Mouse (Mus musculus) T-helper 17 cell (primary cell): Measurements from ENCODE around the gene Fam155a.

ENCODE experiments used
- in situ Hi-C, 2 experiments: fragments of 300-600 bp; cut with MboI, MseI; formaldehyde crosslinking; loops; 1 replicate in 1 of 2; 2 replicates in 1 of 2; pipeline ENCODE4 v1.15.1; 2025; ENCODE audit warnings: high pct_unique_total_duplicates in 2 of 2

Gene Fam155a

DNA sequence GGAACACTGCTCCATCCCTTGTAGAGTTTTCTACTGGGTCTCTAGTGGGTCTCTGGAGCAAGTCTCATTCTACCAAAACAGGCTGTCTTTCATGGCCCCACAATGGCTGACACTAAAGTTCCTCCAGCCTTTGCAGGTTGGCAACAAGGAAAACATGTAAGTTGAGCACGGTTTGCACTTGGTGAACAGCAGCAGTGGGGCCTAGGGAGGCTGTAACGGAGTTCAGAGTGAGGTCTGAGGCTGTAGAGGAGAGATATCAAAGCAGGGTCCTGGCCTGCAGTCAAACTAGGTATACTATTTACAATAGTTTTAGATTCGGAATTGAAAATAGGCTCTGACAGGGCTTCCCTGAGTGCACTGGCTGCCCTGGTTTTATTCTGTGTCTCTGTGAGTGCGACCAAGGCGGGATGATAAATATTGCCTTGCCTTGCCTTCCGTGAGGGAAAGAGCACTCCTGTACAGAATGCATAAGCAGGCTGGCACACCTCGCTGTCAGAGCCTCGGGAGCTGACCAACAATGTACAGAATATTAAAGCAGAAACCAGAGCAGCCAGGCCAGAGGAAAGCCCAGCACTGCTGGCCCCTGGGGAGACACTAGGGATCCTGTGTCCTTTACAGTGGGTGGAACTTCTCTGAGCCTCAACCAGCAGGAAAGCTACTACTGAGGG is 277.3 kb downstream of the Fam155a start:
- in situ Hi-C loops = no loop called here

DNA sequence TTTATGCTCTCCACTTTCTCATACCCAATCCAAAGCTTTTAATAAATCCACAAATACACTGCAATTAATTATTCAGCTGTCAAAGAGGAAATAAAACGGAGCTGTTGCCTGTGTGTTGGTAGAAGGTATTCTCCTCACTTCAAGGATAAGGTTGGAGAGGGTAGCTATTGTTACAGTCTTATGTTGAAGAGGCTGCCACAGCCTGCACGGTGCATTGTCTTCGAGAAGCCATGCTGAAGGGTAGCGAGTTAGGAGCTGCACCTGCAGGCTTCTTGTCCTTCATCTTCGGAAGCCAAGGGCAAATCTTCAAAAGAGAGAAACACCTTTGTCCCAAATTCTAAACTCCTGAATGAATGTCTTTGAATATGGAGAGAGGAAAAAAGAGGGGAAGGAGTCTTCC is 288.4 kb downstream of the Fam155a start:
- in situ Hi-C loops = loop anchor here in 1 of 2 experiments (10.0 kb wide), 1 partner anchor 1198 kb away; no protein-coding TSS in a partner anchor

DNA sequence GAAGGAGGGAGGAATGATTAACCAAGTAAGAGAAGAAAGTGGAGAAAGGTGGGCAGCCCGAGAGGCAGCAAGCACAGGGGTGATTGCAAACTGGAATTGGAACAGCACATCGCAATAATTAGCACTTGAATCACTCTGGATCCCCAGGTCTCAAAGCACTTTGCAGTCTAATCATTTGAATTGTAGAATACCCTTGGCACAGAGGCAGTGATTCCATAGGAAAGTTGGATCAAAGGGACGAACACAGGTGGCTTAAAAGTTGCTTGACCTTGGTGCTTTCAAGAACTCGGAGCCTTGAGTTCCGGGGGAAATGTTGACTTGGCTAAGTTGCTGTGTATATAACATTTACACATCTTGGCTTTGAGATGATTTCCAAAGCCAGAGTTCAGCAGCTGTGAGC is 299.7 kb downstream of the Fam155a start:
- in situ Hi-C loops = loop anchor here in 1 of 2 experiments (5.0 kb wide), 1 partner anchor 656 kb away; no protein-coding TSS in a partner anchor

DNA sequence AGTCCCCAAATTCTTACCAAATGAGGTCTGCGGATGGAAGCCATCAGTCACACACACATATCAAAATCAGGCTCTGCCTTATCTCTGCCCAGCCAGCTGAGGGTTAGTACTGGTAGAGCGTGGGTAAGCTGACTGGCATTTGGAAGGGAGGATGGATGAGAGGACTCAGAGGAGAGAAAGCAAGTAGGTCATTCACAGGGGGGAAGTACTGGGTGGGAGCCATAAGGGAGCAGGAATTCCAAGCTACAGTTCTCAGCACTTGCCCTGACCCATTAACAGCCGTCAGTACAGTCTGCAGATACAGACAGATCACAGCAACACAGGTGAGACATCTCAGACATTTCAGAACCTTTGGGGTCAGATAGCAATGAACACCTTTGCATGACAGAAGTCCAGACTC is 300.8 kb downstream of the Fam155a start:
- in situ Hi-C loops = loop anchor here in 1 of 2 experiments (5.0 kb wide), 1 partner anchor 657 kb away; no protein-coding TSS in a partner anchor

DNA sequence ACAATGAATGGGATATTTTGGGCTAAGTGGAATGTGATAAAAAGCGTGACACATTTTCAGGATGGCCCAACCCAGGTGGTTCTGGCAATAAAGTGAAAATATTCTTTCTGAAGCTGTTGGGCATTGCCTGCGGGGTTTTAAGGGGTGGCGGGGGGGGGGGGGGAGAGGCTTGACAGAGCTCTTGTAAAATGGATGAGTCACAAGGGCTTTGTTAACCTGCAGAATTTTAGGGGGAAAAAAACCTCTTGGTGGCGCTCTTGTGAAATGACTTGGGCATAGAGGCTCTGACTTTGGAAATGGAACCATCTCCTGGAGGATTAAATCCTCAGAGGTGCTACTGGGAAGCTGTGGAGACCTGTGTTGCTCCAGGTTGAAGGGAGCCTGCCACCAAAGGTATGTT is 309.9 kb downstream of the Fam155a start:
- in situ Hi-C loops = no loop called here

DNA sequence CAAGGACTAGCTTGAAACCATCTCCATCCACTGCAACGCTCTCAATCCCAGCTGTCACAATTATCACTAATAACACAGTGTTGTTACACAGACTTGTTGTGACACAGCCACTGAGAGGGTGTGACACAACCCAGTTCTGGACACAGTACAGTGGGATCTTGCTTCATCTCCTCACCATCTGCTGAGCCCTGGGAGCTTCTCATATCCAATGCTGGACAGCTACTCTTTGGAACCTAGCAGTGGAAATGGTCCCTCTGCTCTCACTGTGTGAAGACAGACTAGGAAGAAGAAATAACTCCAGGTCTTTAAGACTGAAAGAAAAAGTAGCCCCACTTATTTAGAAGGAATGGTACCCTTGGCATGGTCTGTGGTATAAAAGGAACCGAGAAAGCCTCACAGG is 310.3 kb downstream of the Fam155a start:
- in situ Hi-C loops = no loop called here

DNA sequence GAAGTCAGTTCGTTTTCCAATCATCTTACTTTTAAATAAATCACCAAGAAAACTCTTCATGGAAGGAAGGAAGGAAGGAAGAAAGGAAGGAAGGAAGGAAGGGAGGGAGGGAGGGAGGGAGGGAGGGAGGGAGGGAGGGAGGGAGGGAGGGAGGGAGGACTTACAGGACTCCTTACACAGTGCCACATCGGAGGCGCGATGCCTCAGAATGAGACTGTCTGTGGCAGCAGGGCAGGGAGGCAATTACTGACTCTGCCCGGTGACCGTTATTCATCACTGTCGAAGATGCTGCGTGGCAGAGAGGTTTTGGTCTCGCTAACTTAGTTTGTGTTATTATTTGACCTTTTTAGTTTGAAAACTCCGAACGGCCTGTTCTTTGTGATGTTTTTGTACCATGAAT is 312.3 kb downstream of the Fam155a start:
- in situ Hi-C loops = no loop called here

DNA sequence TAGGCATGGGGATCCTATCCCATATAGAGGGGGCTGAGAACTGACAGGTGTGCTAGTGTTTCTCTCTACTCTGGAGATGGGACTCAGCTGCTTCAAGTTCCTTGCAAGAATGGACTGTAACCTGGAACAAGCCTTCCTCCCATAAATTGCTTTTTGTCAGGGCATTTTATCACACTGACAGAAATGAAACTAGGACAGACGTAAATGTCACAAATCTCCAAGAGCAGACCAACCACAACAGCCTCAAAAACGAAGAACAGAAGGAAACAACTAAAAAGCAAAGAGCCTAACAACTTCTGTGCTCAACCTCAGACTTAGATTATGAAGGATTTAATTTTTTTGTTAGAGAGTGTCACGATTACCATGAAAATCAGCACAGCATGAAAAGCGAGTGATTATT is 315.8 kb downstream of the Fam155a start:
- in situ Hi-C loops = no loop called here

DNA sequence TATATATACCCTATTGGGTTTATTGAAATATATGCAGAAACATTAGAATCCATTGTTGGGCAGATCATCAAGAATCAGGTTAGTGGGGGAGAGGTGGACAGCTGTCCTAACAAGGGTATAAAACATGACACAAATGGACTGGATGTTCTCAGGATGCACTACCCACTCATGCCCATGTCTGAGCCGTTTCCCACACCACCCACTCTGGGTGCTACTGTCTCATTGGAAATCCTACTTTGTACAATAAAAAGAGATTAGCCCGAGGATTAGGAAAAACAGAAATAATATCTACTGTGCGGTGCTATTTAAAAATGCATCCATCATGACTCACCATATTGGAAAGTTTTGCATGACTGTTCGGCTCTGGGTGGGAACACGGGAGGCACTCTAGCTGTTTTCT is 317.2 kb downstream of the Fam155a start:
- in situ Hi-C loops = loop anchor here in 1 of 2 experiments (5.0 kb wide), 1 partner anchor 226 kb away; no protein-coding TSS in a partner anchor

DNA sequence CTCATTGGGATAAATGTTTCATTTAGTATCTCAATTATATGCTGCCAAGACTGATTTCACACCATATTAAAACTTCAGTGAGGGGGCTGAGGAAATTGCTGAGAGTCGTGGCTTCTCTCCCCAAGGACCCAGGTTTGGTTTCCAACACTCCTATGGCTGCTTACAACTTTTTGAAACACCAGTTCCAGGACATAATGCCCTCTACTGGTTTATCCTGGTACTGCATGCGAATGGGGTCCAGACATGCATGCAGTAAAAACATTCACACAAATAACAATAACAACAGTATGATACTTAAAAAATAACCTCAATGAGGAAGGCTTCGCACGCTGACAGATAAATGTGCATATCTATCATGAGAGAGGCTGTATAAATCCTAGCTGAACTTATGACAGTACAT is 319.4 kb downstream of the Fam155a start:
- in situ Hi-C loops = loop anchor here in 1 of 2 experiments (5.0 kb wide), 1 partner anchor 224 kb away; no protein-coding TSS in a partner anchor

DNA sequence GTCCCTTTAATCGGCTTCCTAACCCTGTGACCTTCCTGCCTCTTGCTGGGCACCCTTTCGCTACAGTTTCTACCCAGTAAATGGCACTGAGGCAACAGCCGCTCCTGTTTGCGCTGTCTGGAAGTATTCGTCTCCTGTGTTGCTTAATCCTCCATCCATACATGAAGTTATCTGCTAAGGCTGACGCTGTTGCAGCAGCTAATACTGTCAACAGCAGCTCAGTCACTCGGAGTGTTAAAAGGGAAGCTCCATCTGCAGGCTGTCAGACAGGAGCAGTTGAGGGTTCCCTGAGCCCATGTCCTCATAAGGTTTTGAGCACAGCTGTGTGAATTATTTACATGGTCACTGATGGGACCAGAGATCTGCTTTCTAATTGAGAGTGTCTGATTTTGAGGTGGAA is 322.3 kb downstream of the Fam155a start:
- in situ Hi-C loops = loop anchor here in 1 of 2 experiments (10.0 kb wide), 1 partner anchor 1686 kb away; no protein-coding TSS in a partner anchor

DNA sequence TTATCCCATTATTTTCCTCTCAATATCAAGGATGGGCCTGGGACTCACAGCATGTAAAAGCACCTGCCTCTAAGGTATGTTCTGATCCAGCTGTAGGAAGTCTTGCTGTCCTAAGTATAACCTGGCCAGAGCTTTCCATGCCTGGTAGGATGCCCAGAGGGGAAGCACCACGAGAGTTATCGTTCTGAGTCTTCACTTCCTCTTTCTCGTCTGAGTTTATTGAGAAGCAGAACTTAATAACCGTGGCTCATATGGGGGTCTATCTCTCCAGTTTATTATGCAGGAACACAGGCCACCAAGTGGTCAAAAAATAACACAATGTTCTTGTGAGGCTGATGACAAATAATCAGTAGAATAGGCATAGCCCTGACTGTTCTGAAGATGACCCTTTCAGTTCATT is 333.1 kb downstream of the Fam155a start:
- in situ Hi-C loops = no loop called here

DNA sequence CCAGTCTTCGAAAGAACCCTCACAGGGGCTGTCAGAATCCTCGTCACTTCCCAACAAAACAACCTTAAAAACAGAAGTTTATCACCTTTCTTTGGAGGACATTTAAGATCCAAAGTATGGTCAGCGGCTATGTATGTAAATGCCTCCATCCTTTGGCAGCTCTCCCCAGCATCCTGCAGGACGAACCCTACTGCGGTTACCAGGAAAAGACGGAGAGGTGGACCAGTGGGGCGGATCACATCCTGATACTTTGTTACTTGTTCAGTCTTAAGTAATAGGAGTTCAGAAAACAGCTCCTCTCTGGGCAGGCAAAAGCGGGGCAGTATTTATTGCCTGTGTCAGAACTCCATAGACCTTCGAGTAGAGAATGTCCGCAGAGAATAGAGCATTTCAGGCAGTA is 335.5 kb downstream of the Fam155a start:
- in situ Hi-C loops = no loop called here

DNA sequence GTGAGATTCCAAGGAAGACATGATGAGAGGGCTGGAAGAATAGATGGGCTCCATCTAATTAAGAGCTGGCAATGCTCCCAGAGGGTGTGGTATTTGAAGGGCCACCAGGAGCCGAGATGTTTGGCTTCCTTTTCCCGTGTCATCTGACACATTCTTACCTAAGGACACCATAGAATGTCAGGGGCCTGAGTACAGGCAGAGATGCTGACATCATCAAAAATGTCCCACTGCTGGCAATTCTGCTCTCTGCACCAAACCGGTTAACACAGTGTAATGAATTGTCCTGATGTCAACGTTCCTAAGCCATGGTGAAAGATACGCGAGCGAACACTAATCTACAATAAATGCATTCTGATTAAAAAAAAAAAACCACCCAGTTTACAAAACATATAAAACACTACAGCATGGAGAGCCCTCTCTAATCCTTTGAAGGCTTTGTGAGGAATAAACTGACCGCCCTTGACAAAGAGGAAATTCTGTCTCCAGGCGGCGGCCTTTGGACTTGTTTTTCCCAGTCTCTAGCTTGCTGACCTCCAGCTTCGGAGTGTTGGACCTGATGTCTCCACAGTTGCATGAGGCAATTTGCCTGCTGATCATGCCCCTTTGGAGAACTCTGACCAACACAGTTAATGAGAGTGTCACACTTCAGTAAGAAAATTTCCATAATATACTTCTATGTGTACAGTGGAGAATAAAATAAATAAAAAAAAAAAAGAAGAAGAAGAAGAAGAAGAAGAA is 338.2 kb downstream of the Fam155a start:
- in situ Hi-C loops = no loop called here

DNA sequence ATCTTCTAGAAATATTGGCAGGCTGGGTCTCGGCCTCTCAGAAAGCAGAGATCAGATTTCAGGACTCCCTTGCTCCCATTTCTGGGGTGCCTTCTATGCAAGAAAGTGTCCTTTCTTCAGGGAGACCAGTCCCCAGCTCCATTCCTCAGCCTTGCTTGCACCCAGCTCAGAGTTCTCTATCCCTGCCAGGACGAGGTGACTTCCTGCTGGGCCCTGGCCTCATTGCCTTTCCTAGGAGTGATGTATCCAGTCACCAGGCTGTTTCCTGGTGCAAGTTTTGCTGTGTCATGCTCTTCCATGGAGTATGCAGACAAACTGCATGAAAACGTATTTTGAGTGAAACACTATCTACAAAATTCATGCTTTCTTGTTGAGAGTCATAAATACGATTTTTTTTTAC is 342.1 kb downstream of the Fam155a start:
- in situ Hi-C loops = no loop called here

DNA sequence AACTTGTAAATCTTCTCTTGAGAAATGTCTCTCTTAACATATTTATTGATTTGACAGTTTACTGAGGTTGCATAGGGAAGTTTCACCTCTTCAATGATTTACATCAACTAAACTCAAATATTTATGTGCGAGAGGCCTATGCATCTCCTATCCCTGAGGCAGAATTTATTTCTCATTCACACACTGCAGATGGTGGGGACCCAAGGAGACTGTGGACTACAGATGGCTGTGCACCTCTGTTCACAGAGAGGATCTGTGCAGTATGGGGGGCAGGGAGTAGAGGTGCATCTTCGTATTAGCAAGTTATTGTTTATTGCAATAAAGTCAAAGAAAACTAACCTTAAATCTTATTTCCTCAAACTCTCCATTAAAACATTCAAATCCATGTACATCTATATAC is 346.9 kb downstream of the Fam155a start:
- in situ Hi-C loops = no loop called here

DNA sequence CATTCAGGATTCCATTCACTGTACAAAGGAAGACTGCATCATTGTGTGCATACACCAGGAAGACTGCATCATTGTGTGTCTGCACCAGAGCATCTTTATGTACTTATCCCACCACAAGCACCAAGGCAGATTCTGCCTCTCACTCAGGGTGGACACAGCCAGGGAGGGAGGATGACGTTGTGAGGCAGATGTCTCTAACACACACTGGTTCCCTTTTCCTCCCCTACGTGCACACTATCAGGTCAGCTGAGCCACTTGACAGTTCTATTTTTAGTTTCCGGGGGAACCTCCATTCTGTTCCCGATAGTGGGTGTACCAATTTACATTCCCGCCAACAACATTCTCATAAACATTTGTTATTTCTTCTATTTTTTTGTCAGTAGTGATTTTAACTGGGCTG is 347.4 kb downstream of the Fam155a start:
- in situ Hi-C loops = no loop called here

DNA sequence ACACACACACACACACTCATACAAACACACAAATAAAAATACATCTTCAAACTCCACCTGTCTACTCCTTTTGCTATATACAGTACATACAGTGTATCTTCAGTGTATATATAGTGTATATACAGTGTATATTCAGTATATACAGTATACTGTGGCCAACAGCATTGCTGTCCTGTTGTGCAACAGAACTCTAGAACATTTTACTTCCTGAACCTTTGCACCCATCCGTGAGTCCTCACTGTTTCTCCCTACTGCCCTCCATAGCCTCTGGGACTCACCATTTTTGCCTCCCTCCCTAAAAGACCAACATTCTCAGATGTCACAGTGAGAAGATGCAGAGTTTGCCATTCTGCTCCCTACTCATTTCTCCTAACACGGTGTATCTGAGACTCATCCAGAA is 347.8 kb downstream of the Fam155a start:
- in situ Hi-C loops = no loop called here

DNA sequence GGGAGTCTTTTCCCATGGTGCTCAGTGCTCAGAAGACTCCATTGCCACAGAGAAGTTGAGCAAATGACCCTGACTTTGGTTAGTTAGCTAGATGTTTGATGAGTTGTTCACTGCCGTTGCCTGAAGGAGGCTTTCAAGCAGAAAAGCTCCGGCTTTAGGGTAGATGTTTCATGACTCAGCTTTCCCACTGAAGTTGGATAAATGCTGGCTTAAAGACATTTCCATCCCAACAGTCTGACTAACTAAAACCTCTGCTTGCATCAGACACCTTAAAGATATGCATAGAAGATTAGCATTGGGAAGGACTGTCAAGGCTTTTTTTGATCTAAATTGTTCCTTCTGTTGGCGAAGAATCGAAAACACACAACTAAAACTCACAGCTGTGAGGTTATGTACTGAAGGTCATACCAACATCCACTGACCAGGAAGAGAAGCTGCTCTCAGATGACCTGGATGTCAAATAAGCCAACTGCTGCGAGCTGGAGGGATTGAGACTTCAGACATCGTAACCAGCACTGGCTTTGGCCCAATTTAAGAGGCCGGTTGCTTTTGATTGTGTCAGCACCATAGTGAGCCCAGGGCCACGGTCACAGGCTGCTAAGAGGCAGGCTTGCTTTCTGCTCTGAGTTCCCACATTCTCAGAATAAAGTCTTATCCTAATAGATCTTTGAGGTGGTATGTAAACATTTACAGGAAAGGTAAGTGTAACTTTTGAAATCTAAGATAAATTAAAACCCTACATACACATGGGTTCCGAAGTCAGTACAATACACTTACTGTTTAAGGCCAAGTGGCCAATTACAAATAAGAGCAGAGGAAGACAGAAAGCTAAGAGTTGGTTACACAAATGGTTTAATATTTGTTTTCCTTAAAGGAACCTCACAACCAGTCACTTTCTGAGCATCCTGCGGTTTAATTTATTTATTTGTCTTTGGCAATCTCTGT is 351.8 kb downstream of the Fam155a start:
- in situ Hi-C loops = no loop called here

DNA sequence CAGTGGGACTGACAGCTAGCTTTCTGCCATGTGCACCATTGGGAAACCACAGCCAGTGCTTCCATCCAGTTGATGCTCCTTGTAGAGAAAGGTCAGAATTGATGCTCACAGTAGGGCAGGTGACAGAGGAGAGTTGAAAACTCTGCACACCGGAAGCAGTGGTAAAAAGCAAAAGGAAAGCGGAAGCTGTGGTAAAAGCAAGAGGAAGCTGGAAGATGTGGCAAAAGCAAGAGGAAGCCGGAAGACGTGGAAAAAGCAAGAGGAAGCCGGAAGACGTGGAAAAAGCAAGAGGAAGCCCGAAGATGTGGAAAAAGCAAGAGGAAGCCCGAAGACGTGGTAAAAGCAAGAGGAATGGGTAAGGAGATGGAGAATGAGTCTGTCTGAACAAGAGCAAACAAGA is 354.8 kb downstream of the Fam155a start:
- in situ Hi-C loops = no loop called here

DNA sequence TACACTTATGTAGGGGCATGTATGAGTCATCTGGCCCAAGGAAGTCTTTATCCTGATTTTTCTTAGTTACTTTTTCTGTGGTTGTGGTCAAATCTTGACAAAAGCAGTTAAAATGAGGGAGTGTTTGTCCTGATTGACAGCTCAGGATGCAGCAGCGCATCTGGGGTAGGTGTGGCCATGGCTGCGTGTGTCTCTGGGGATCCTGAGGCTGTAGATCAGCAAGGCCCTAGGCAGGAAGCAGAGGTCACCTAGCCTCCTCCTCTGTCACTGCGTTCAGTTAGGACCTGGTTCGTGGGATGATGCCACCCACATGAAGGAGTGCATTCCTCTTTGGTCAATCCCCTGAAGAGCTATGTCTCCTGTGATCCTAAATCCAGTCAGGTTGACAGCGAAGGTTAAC is 362.5 kb downstream of the Fam155a start:
- in situ Hi-C loops = no loop called here

DNA sequence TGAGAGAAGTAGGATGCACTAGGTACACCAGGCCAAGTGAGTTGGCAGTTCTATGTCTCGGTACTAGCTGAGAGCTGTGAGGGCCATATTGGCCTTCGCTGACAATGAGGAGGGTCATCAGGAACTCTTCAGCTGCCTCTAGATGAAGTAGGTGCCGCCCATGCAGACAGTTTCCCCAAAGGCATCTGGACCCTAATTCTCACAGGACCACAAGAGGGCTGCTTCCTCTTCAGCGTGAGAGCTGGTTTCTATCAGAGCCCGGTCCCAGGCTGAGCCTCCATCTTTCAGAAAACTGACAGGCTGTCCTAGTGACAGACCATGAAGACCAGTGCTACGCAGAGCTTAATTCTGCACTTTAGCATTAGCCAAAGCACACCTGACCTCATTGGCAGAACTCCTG is 364.8 kb downstream of the Fam155a start:
- in situ Hi-C loops = no loop called here
